Mouse (Mus musculus): ENCODE results near the gene Psmd11.

DNA sequence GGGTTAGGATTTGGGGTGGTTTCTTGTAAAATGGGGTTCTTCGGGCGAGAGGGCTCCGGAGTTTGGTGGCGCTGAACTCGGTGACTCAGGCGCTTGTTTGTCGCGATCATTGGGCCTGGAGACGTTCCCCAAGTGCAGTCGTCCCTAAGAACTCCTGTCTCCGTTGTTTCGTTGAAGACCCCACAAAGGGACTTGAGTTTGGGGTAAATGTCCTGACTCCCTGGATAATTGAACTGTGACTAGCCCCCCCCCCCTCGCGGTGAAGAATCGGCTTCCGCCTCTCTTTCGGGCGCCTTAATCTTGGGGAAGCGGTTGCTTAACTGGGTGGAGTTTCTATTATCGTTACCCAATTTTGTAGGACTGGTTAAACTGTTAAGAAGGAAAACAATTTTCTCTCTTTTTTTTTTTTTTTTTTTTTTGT is 44.8 kb upstream of the Psmd11 start:
- TF ChIP-seq POLR2A (IDR thresholded peaks at IDR 0.05; ENCODE audit: borderline replicate concordance, low read depth, low read length) (no peak), CTCF (IDR thresholded peaks at IDR 0.05; ENCODE audit: low read depth, low read length) (no peak)

Data from bone marrow macrophage, adult 2 months (primary cell).